Mouse (Mus musculus) regulatory T cell (primary cell): ENCODE data around the gene Enpp7.

Experiments
- in situ Hi-C: fragments of 300-600 bp; cut with MboI, MseI; formaldehyde crosslinking; loops from one replicate; pipeline ENCODE4 v1.15.1; 2025; ENCODE audit warnings: high pct_unique_total_duplicates

The Enpp7 gene

GRCm38 (mm10) chr11:119035686-119036165 lies 47.7 kb downstream of the Enpp7 start:
- in situ Hi-C loops = no loop called here

DNA sequence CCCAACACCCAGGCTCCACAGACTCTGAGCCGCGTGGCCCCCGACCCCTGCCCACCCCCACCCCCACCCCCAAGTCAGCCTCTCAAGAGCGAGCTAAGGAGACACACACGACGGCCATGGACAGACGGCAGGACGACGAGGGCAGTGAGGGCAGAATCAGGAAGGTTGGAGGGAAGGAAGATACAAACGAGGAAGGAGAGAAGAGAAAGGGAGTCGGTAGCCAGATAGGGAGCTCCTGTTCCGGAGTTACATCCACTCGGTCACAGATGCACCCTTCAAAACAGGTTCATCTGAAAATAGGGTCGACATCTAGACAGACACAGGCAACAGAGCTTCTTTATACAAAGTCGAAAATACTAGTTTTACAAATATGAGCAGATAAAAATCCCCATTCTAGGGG lies 48.5 kb downstream of the Enpp7 start:
- in situ Hi-C loops = no loop called here

DNA sequence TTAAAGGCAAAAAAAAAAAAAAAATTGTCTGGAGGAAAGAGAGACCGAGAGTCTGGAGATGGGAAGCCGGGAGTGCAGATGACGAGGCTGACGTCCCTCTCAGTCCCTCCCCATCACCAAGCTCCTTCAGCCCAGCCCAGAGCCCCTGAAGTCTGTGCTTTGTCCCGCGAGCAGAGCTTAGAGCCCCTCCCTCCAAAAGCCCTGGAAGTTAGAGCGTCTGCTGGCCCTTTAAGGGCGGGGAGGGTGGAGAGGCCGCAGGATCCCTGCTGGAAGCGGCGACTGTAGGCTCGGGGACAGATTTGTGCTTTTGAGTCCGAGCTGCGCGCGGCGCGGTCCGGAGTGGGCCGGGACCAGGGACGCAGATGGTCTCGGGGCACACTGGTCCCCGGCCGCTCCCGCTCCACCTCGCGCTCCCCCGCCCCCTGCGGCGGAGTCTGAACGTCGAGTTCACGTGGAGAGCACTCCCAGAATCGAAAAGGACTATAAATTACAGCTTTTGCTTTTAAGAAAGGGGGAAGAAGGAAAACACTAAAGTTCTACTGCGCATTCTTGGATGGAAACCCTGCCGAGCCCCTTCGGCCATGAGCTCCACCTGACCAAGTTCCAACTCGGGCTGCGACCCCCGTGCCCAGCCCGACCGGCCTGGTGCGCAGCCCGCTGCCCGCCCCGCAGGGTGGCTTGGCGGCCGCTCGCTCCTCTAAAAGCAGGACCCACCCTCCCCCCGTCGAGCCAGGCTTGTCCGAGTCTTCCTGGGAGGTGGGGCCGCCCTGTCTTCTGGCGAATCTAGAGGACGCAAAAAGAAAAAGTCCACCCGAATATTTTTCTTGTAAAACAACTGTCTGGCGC lies 49.2 kb downstream of the Enpp7 start:
- in situ Hi-C loops = no loop called here

DNA sequence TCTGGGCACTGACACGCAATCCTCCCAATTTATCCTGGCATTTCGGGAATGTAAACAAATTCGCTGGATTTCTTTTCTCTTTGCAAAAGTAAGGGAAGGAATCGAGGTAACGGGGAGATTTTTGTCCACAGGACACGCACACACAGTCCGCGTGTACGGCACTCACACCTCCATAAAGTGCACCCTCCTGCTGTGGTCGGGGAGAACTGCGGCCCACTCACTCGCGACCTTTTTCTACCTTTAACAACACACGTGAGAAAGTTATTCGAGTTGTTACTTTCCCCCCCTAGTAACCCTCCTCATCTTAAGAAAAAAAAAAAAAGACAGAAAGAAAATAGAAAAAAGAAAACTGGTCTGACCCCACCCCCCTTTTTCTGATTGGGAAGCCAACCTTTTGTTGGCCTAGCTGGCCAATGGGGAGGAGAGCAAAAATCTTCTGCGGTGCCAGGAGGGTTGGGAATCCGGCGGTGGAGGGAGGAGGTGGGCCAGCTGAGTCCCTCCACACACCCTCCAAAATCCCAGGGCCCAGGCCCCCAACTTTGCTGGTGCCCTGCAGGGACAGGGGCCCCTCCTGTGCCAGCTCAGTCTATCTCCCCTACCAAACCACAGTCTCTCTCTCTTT lies 49.9 kb downstream of the Enpp7 start:
- in situ Hi-C loops = no loop called here

DNA sequence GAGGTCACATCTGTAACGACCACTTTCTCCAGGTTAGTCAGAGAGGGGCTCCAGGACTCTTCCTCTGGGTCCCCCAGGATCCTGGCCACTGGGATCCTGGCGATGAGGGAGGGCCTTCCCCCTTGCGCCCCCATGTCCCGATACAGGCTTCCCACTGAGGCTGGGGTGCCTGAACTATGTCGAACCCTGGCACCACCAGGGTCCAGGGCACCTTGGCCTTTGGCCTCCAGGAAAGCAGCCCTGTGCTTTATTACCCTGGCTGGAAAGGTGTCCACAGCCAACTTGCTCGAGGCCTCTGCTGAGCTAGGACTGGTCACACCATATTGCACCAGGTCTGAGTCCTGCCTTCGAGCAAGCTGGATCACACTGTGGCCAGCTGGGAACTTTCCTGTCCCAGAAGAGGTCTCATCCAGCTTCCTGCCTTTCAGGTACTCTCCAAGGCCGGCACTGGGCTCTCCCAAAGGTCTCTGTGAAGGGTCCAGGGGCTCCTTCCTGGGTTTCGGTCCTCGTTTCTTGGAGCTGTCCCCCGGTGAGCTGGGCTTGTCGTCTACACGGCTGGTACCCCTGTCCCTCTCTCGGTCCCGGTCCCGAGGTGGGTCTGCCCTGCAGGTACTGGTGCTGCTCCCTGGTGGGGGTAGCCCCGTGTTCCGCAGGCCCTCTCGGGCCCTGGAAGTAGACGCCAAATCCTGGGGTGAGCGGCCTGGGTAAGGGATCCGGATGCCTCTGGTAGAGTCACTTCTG lies 50.9 kb downstream of the Enpp7 start:
- in situ Hi-C loops = no loop called here

GRCm38 (mm10) chr11:119039732-119040512 lies 51.9 kb downstream of the Enpp7 start:
- in situ Hi-C loops = no loop called here

DNA sequence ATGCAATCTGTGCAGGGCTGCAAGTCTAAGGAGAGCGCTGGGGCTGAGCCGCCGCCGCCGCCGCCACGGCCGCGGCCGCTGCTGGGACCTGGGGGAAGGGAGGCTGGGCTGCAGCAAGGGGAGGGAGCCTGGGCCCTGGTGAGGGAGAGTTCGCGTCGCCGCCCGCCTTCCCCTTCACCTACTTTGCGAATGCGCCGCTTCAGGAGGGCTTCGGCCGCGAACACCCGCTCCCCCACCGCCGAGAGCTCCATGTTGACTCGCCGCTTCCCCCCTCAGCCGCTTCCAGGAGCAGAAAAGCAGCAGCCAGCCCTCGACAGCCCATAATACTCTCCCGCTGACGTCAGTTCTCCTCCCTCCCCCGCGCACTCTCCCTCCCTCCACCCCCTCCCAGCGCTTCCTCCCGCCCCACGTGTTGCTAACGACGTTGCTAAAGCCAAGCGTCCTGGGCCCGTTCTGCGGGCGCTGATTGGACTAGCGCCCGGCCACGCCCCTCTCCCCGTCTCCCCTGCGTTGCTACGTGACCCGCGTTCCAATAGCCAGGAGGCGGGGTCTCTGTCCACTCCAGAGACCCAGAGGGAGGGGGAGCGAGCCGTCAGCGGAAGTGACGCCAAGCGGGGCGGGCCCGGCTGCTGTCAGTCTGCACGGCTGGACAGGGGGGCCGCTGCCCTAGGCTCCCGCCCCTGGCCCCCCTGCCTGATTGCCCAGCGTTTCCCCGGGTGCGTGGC lies 52.8 kb downstream of the Enpp7 start, which contains the start of gene Cbx8:
Gene Cbx8, minus strand, starts transcription at position 370 of the 725 bp plus-strand sequence.
- in situ Hi-C loops = no loop called here

DNA sequence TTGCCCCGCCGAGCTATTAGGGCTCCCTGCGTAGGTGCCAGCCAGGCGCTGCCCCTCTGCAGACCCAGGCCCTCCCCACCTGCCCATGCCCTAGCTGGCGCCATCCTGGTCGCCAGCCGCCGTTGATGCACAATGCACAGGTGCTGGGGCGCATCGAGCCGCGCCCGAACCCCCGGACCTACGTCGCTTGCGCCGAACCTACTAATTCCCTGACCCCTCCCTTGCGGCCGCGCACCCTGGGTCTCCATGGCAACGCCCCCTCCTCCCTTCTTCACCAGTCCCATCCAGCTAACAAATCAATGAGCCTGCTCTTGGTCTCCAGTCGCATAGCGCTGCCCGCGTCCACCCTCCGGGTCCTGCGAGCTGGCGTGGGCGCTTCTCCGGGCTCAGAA lies 53.3 kb downstream of the Enpp7 start:
- in situ Hi-C loops = no loop called here

DNA sequence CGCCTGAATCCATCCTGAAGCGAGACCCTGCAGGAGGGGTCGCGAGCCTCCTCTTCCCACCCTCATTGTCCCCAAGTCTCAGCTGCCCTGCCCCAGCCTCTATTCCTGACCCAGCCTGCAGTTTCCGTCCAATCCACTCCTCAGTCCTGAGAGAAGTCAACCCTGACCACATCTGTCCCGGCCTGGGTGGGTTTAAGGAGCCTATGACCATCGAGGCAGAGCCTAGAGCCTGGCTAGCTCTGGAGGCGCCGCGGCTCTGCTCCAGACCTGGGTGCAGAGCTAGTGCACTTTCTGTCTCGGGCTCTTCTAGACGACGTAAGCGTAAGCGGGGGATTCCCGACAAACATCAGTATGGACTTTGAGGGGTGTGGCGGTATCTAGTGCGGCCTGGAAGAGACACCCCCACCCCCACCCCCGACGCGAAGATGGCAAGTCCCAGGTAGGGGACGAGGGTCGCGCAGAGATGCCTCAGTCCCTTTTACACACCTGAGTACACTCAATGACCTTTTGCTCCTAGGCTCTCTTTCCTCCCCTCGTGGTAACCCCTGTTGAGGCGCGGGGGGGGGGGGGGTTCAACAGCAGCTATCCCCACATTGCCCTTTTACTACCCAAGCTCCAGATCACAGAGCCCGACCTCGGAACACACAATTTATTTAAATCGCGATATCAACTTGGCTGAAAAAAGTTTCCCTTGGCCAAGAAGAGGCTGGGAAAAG lies 53.9 kb downstream of the Enpp7 start:
- in situ Hi-C loops = no loop called here
